Mouse (Mus musculus): Measurements from ENCODE around the gene Phkg2.
A peak's percentile ranks its signal among the peaks of the same experiment; 100 is the strongest.
"Not testable (repeated sequence)": the region's sequence is repeated elsewhere in the genome, so short reads cannot be mapped to it uniquely, and the experiment has no call there.

Phkg2 gene

GRCm38 (mm10) chr7:127601735-127602134 is 28.6 kb downstream of the Phkg2 start:
- DNase-seq (ENCODE audit: low read depth in 2 of 2, low spot score in 2 of 2), result no peak

- DNase-seq (ENCODE audit: low read depth in 2 of 2, low spot score in 2 of 2), result no peak
Observed at GRCm38 (mm10) chr7:127602903-127603302, 29.8 kb downstream of the Phkg2 start.

DNA sequence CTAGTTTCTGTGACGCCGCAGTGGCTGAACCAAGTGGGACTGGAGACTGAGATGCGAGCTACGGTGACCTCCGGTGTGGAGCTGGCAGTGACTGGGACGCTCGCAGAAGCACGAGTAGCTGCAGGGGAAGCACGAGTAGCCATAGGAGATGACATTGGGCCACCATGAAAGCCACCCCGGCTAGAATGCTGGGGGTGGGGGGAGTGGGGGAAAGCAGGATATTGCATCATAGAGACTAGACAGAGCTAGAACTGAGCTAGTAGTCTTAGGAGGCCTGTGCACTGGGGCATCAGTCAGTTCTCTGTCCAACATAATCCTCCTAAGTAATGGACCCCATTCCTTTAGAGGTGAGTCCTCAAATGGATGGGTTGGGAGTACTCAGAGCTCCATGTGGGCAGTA is 31.1 kb downstream of the Phkg2 start:
- DNase-seq (ENCODE audit: low read depth in 2 of 2, low spot score in 2 of 2), result no peak

- DNase-seq (ENCODE audit: low read depth in 2 of 2, low spot score in 2 of 2), result no peak
Observed at GRCm38 (mm10) chr7:127607150-127607549, 34.0 kb downstream of the Phkg2 start.

- no peak for DNase-seq (ENCODE audit: low read depth in 2 of 2, low spot score in 2 of 2)
Observed at GRCm38 (mm10) chr7:127611011-127611410, 37.9 kb downstream of the Phkg2 start.

DNA sequence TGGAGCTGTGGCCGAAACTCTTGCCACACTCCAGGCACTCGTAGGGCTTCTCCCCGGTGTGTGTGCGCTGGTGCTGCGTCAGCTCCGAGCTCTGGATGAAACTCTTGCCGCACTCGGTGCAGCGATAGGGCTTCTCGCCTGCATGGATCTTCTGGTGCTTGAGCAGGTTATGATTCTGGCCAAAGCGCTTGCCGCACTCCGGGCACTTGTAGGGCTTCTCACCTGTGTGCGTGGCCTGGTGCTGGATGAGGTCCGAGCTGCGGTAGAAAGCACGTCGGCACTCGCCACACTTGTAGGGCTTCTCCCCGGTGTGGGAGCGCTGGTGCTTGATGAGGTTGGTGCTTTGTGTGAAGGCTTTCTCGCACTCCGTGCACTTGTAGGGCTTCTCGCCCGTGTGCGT is 38.4 kb downstream of the Phkg2 start:
- DNase-seq (ENCODE audit: low read depth in 2 of 2, low spot score in 2 of 2), result no peak

- no peak for DNase-seq (ENCODE audit: low read depth in 2 of 2, low spot score in 2 of 2)
Observed at GRCm38 (mm10) chr7:127613501-127613900, 40.4 kb downstream of the Phkg2 start.

DNA sequence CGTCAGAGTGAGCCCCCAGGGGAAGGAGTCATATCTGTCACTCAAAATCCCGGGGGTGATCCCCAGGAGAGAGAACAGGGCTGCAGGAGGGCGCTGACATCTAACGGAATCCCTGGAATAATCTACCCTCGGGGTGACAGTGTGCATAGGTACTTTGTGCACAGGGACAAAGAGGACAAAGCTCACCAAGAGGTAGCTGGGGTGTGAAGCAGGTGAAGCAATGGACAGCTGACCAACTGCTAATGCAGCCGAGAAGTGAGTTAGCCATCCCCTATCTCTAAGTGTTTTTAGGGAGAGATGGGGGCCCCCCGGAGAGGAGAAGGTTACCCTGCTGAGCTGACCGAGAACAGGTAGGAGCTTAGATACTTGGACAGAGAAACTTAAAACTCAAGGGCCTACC is 41.0 kb downstream of the Phkg2 start:
- DNase-seq (ENCODE audit: low read depth in 2 of 2, low spot score in 2 of 2), result no peak

GRCm38 (mm10) chr7:127614511-127614890 is 41.4 kb downstream of the Phkg2 start:
- peak in 1 of 2 experiments; percentile 29 for DNase-seq (ENCODE audit: low read depth in 2 of 2, low spot score in 2 of 2)

DNA sequence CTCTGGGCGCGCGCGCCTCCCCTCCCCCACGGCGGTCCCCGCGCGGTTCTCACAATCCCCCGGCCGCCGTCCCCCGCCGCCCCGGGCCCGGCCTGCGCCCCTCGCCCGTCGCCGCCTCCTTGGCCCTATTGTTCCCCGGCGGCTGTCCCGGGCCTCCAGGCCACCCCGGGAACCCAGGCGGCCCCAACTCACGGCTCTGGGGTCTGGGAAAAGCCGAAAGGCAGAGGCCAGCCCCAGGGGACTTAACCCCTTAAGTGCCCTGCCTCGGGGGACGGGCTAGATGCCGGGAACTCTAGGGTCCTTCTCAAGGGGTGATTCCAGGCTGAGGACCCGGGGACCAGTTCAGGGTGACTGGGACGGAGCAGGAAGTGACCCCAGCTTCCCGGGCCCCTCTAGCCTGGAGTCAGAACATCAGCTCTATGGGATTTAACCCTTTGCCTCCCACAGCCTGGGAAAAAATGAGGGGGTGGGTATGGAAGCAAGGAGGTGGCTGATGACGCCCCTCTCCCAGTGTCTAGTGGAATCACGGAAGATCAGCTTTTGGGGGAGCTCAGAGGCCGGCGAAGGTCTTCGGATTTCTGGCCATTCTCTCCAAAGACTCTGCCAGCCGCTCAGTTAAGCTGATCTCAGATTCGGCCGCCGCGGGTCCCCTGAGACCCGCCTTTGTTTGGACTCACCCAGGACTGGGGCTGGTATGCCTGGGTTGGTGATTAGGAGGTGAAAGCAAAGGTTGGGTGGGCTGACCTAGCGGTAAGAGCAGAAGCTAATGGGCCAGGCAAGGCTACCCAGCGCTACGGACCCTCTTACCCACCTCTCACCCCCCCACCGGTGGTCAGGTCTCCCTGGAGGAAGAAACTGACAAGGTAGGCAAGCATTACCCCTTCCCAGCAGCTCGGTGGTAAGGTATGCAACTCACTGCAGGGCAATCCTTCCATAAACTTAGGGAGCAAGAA is 42.0 kb downstream of the Phkg2 start, which contains the start of gene Zfp629:
Gene Zfp629 (minus strand): TSS at position 907 of the 953 bp plus-strand sequence.
- DNase-seq (ENCODE audit: low read depth in 2 of 2, low spot score in 2 of 2), result no peak

DNA sequence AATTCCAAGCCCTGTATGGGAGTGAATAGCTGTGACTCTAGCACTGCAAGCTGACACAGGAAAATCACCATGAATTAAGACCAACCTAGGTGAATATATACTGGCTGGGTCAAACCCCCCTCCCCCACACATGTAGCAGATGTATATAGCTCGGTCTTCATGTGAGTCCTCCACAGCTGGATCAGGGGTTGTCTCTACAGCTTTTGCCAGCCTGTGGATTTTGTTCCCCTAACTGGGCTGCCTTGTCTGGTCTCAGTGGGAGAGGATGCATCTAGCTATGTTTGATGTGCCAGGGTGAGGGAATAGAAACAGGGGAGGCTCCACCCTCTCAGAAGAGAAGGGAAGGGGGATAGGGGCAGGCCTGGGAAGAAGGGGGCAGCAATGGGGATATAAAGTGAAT is 43.2 kb downstream of the Phkg2 start:
- DNase-seq (ENCODE audit: low read depth in 2 of 2, low spot score in 2 of 2), result no peak

GRCm38 (mm10) chr7:127616881-127617280 is 43.7 kb downstream of the Phkg2 start:
- no peak for DNase-seq (ENCODE audit: low read depth in 2 of 2, low spot score in 2 of 2)

DNA sequence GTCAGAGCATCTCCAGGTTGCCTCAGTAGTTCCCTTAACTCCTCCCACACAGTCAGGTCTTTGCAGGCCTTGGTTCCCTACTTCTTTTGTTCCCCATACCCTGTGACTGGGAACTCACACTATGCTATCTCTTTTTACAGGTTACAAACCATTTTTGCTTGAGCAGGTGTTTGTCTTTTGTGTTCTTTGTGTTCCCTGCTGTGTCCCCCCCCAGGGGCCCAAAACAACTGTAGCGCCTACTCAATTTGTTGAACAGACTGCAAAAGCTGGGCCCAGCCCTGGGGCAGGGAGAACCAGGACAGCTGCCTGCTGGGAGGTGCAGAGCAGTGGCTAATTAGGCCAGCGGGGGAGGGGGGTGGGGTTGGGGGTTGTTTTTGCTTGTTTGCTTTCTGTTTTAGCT is 44.8 kb downstream of the Phkg2 start:
- DNase-seq (ENCODE audit: low read depth in 2 of 2, low spot score in 2 of 2), result no peak

DNA sequence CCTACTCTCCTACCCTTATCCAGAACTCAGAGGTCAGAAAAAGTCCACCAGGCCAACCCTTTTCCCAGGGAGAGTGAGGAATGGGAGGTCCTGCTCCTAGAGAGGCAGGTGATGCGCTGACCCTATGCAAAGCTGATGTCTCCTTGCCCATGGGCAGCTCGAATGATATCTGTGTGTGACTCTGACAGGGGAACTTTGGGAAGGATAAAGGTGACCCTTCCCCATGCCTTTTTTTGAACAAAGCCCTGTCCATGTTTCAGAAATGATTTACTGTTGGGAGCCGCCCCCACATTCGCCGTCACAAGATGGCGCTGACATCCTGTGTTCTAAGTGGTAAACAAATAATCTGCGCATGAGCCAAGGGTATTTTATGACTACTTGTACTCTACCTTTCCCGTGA is 45.3 kb downstream of the Phkg2 start:
- DNase-seq (ENCODE audit: low read depth in 2 of 2, low spot score in 2 of 2), result not testable (repeated sequence)

DNA sequence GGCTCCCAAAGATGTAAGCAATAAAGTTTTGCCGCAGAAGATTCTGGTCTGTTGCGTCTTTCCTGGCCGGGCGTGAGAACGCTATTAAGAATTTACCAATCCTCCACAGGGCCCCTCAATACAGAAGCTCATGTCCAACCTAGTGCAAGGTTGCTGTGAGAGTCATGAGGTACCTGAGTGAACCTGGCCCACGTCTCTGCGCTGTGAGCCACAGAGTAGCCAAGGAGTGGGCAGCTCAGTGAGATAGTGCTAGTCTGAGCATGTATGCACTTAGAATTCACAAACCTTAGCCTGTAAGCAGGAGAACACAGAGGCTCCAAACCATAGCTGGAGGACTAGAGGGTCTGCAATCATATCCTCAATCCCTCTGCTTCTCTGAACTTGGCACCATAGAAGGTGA is 52.9 kb downstream of the Phkg2 start:
- no peak for DNase-seq (ENCODE audit: low read depth in 2 of 2, low spot score in 2 of 2)

GRCm38 (mm10) chr7:127626471-127626870 is 53.3 kb downstream of the Phkg2 start:
- DNase-seq (ENCODE audit: low read depth in 2 of 2, low spot score in 2 of 2), result no peak

DNA sequence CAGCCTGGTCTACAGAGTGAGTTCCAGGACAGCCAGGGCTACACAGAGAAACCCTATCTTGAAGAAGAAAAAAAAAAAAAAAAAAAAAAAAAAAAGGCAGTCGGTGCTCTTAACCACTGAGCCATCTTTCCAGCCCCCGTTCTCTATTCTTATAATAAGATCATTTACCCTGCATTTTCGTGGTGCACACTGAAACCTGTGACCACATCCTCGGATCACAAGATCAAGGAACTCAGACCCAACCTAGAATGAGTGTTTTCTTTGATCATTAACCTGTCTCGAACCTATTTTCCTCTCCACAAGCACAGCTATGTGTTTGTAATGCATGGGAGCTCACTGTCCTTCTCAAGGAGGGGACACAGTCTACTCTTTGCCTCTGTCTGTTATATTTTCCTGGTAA is 55.5 kb downstream of the Phkg2 start:
- DNase-seq (ENCODE audit: low read depth in 2 of 2, low spot score in 2 of 2), result peak; percentile 49 to 72

- DNase-seq (ENCODE audit: low read depth in 2 of 2, low spot score in 2 of 2), result no peak
Observed at GRCm38 (mm10) chr7:127631416-127631815, 58.3 kb downstream of the Phkg2 start.

Measured in CD8-positive naive resting alpha-beta T cell, adult 2 months (primary cell).